Mouse (Mus musculus) spleen, adult 2 months (tissue): ENCODE data around the gene Slc16a2.

Experiments
- CTCF ChIP-seq: fragments of 200-500 bp; IDR thresholded peaks from 2 replicates; pipeline ENCODE4 v1.5.1; 2011; ENCODE audit warnings: mild to moderate bottlenecking, inconsistent platforms; ENCODE audit not compliant: insufficient read depth, insufficient read length, insufficient replicate concordance; ENCODE audit errors: extremely low read depth
- POLR2A ChIP-seq: fragments of 200-500 bp; IDR thresholded peaks from 2 replicates; pipeline ENCODE4 v1.6.1; 2011; ENCODE audit warnings: low read depth, low read length, inconsistent platforms

GRCm38 (mm10) chrX:103746197-103746596, 75.6 kb downstream of the Slc16a2 start:
- TF ChIP-seq CTCF: no peak
- no peak for TF ChIP-seq POLR2A
